Mouse (Mus musculus): Measurements from ENCODE around the gene Lipf. TPM values are rescaled to one million over a fixed set of nuclear protein-coding genes. Genes with fewer than 3 reads are reported as not detected.

The Lipf gene
- not detected in 2 replicates for polyA plus RNA-seq (2012; rRNA removed)

GRCm38 (mm10) chr19:33960887-33961286 is at the start of gene Lipf:
Gene Lipf, plus strand, starts transcription at chr19:33961187.
- no peaks in the 10 kb centered on the region for H3K27me3 ChIP-seq (ENCODE audit: control insufficient read depth, insufficient read depth, low read length)
- no peak within 1 kb of the TSS for H3K4me3 ChIP-seq (ENCODE audit: low read depth, low read length)
- H3K36me3 ChIP-seq (ENCODE audit: control insufficient read depth, insufficient read depth, low read length): no peaks in the 10 kb centered on the region
- no peaks in the 10 kb centered on the region for H3K4me1 ChIP-seq (ENCODE audit: control insufficient read depth, insufficient read depth, insufficient read length, low read length)
- TF ChIP-seq POLR2A (IDR thresholded peaks at IDR 0.05; ENCODE audit: low read depth, low read length) (no peak), CTCF (IDR thresholded peaks at IDR 0.05; ENCODE audit: extremely low read depth, insufficient read length, insufficient replicate concordance, low read depth, low read length) (no peak)
- H3K27ac ChIP-seq (ENCODE audit: insufficient read depth, low read depth, low read length): no peak within 1 kb of the TSS

DNA sequence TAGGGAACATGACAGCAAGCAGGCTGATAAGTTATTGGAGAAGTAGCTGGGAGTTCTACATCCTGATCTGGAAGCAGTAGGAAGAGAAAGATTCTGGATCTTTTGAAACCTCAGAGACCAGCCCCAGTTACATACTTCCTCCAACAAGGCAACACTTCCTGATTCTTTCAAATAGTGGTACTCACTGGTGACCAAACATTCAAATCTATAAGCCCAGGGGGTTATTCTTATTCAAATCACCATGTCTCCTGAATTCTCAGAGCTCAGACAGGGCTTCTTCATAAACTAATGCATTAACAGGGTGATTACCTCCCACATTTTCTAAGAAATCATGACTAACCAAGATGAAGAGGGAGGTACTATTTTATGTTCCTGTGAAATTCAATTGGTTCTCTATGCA is 36.9 kb upstream of the Lipf start:
- H3K27ac ChIP-seq (ENCODE audit: insufficient read depth, low read depth, low read length): no peak overlapping the region
- H3K27me3 ChIP-seq (ENCODE audit: control insufficient read depth, insufficient read depth, low read length): no peaks in the 10 kb centered on the region
- no peaks in the 10 kb centered on the region for H3K36me3 ChIP-seq (ENCODE audit: control insufficient read depth, insufficient read depth, low read length)
- no peaks in the 10 kb centered on the region for H3K4me1 ChIP-seq (ENCODE audit: control insufficient read depth, insufficient read depth, insufficient read length, low read length)
- TF ChIP-seq POLR2A (IDR thresholded peaks at IDR 0.05; ENCODE audit: low read depth, low read length) (no peak), CTCF (IDR thresholded peaks at IDR 0.05; ENCODE audit: extremely low read depth, insufficient read length, insufficient replicate concordance, low read depth, low read length) (no peak)
- H3K4me3 ChIP-seq (ENCODE audit: low read depth, low read length): no peak overlapping the region

DNA sequence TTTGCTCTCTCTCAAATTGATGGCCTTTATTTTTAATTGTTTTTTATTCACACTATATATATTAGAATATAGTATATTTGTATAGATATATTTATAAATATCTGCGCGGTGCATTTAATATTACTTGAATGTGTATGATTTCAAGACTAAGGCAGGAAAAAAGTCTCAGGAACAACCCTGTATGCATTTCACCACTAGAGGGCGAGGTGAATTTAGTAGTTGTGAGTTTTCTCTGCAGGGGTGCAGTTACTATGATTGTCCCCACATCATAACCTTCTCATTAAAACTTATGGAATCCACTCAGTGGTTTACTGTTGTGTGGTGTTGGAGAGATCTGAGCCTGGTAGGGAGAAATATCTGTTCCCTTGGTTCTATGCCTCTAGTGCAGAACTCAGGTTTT is 18.0 kb downstream of the Lipf start:
- WGBS: 40% methylated on average over 3 of the region's 3 CpGs
- Histone ChIP-seq H3K4me3 (ENCODE audit: low read depth, low read length) (no peak overlapping the region), H3K27ac (ENCODE audit: insufficient read depth, low read depth, low read length) (no peak overlapping the region), H3K27me3 (ENCODE audit: control insufficient read depth, insufficient read depth, low read length) (no peaks in the 10 kb centered on the region), H3K36me3 (ENCODE audit: control insufficient read depth, insufficient read depth, low read length) (no peaks in the 10 kb centered on the region), H3K4me1 (ENCODE audit: control insufficient read depth, insufficient read depth, insufficient read length, low read length) (no peaks in the 10 kb centered on the region)
- TF ChIP-seq POLR2A (IDR thresholded peaks at IDR 0.05; ENCODE audit: low read depth, low read length) (no peak), CTCF (IDR thresholded peaks at IDR 0.05; ENCODE audit: extremely low read depth, insufficient read length, insufficient replicate concordance, low read depth, low read length) (no peak)

DNA sequence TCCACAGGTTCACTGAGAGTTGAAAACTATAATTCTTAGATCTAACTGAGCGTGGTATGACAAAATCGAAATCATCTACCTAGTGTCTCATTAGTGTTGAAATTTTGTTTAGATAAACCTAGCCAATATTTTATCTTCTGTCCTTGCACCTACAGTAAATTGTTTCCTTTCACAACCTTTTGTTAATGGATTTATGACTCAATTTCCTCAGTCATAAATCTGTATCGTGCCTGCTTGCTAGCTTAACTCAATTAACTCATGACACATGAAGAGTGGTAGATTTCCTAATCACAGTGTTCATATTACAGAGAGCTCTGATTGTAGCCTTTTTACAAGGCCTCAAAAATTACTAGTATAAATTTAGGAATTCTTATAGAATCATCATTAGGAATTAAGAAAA is 22.1 kb downstream of the Lipf start:
- no peak overlapping the region for H3K27ac ChIP-seq (ENCODE audit: insufficient read depth, low read depth, low read length)
- H3K36me3 ChIP-seq (ENCODE audit: control insufficient read depth, insufficient read depth, low read length): no peaks in the 10 kb centered on the region
- H3K4me3 ChIP-seq (ENCODE audit: low read depth, low read length): no peak overlapping the region
- TF ChIP-seq POLR2A (IDR thresholded peaks at IDR 0.05; ENCODE audit: low read depth, low read length) (no peak), CTCF (IDR thresholded peaks at IDR 0.05; ENCODE audit: extremely low read depth, insufficient read length, insufficient replicate concordance, low read depth, low read length) (no peak)
- H3K4me1 ChIP-seq (ENCODE audit: control insufficient read depth, insufficient read depth, insufficient read length, low read length): no peaks in the 10 kb centered on the region
- 26% methylated on average over 3 of the region's 3 CpGs for WGBS
- H3K27me3 ChIP-seq (ENCODE audit: control insufficient read depth, insufficient read depth, low read length): no peaks in the 10 kb centered on the region

- 70% methylated on average over 6 of the region's 6 CpGs for WGBS
- Histone ChIP-seq H3K27me3 (ENCODE audit: control insufficient read depth, insufficient read depth, low read length) (no peaks in the 10 kb centered on the region), H3K4me1 (ENCODE audit: control insufficient read depth, insufficient read depth, insufficient read length, low read length) (no peaks in the 10 kb centered on the region), H3K36me3 (ENCODE audit: control insufficient read depth, insufficient read depth, low read length) (no peaks in the 10 kb centered on the region), H3K4me3 (ENCODE audit: low read depth, low read length) (no peak within 1 kb of the TSS), H3K27ac (ENCODE audit: insufficient read depth, low read depth, low read length) (no peak within 1 kb of the TSS)
- TF ChIP-seq CTCF (IDR thresholded peaks at IDR 0.05; ENCODE audit: extremely low read depth, insufficient read length, insufficient replicate concordance, low read depth, low read length) (no peak), POLR2A (IDR thresholded peaks at IDR 0.05; ENCODE audit: low read depth, low read length) (no peak)
Observed at GRCm38 (mm10) chr19:34008002-34008401, 47.0 kb downstream of the Lipf start, which contains the start of gene Lipk. Gene Lipk, plus strand, starts transcription at chr19:34008290.

DNA sequence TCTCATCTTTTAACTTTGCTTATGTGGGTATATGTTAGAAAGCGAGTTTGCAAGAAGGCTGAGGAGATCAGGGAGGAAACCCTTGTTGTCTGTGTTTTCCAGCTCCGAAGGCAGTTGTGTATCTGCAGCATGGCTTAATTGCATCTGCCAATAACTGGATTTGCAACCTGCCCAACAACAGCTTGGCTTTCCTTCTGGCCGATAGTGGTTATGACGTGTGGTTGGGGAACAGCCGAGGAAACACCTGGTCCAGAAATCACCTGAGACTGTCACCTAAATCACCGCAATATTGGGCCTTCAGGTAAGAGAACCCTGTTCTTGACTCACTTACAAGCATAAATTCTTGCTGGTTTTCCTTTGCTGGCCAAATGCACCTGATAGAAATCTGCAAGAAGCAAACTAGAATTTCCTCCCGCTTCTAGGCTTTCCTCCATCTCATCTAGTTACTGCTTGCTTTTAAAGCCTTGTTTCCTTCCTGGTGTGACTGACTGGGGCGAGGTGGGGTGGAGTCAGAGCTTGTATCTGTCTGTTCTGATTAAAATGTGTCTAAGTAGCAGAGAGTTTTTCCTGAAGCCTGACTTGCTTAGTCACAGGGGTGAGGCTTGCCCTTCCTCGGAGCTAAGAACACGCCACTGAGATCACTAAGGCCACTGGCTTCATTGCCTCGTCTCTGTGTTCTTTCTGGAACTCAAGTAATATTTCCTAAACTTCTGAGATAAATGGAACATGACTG is 60.6 kb downstream of the Lipf start:
- Histone ChIP-seq H3K36me3 (ENCODE audit: control insufficient read depth, insufficient read depth, low read length) (no peaks in the 10 kb centered on the region), H3K27me3 (ENCODE audit: control insufficient read depth, insufficient read depth, low read length) (no peaks in the 10 kb centered on the region), H3K4me3 (ENCODE audit: low read depth, low read length) (no peak overlapping the region), H3K4me1 (ENCODE audit: control insufficient read depth, insufficient read depth, insufficient read length, low read length) (peaks cover 4% of the 10 kb centered on the region; the same call in 1 of the 2 replicates), H3K27ac (ENCODE audit: insufficient read depth, low read depth, low read length) (peak overlapping the region; percentile 52)
- no peak for TF ChIP-seq POLR2A (IDR thresholded peaks at IDR 0.05; ENCODE audit: low read depth, low read length)
- no peak for TF ChIP-seq CTCF (IDR thresholded peaks at IDR 0.05; ENCODE audit: extremely low read depth, insufficient read length, insufficient replicate concordance, low read depth, low read length)
- 27% methylated on average over 11 of the region's 11 CpGs for WGBS

- H3K27me3 ChIP-seq (ENCODE audit: control insufficient read depth, insufficient read depth, low read length): no peaks in the 10 kb centered on the region
- 29% methylated on average over 3 of the region's 3 CpGs for WGBS
- H3K36me3 ChIP-seq (ENCODE audit: control insufficient read depth, insufficient read depth, low read length): no peaks in the 10 kb centered on the region
- TF ChIP-seq POLR2A (IDR thresholded peaks at IDR 0.05; ENCODE audit: low read depth, low read length): no peak
- peaks cover 4% of the 10 kb centered on the region; the same call in 1 of the 2 replicates for H3K4me1 ChIP-seq (ENCODE audit: control insufficient read depth, insufficient read depth, insufficient read length, low read length)
- H3K27ac ChIP-seq (ENCODE audit: insufficient read depth, low read depth, low read length): no peak overlapping the region
- H3K4me3 ChIP-seq (ENCODE audit: low read depth, low read length): no peak overlapping the region
Observed at GRCm38 (mm10) chr19:34022759-34023158, 61.8 kb downstream of the Lipf start.

Other genes with a start within 250 kb of the Lipf start
- gene Lipo2, start 209.8 kb upstream of the Lipf start, polyA plus RNA-seq (2012; rRNA removed): not detected in 2 replicates
- 2.0 and 2.8 TPM in 2 replicates for gene Lipo3, start 199.2 kb upstream of the Lipf start, polyA plus RNA-seq (2012; rRNA removed)
- not detected in 2 replicates for gene Lipo1, start 173.7 kb upstream of the Lipf start, polyA plus RNA-seq (2012; rRNA removed)
- not detected in 2 replicates for gene Lipk, start 47.1 kb downstream of the Lipf start, polyA plus RNA-seq (2012; rRNA removed)
- not detected in 2 replicates for gene Lipn, start 106.2 kb downstream of the Lipf start, polyA plus RNA-seq (2012; rRNA removed)
- gene Lipm, start 139.7 kb downstream of the Lipf start, polyA plus RNA-seq (2012; rRNA removed): not detected in 2 replicates
- 0.19 TPM in 1 of 2 replicates, not detected in the other for gene Ankrd22, start 204.9 kb downstream of the Lipf start, polyA plus RNA-seq (2012; rRNA removed)
- gene Stambpl1, start 231.0 kb downstream of the Lipf start, polyA plus RNA-seq (2012; rRNA removed): 2.6 and 6.8 TPM in 2 replicates

All from small intestine, adult 2 months (tissue).